Mouse (Mus musculus): ENCODE data around the gene Ltbp4. TPM values are rescaled to one million over a fixed set of nuclear protein-coding genes. Genes with fewer than 3 reads are reported as not detected.

The Ltbp4 gene
- total and polyA plus RNA-seq, 3 experiments: 0.43 to 2.6 (median 1.5) TPM

DNA sequence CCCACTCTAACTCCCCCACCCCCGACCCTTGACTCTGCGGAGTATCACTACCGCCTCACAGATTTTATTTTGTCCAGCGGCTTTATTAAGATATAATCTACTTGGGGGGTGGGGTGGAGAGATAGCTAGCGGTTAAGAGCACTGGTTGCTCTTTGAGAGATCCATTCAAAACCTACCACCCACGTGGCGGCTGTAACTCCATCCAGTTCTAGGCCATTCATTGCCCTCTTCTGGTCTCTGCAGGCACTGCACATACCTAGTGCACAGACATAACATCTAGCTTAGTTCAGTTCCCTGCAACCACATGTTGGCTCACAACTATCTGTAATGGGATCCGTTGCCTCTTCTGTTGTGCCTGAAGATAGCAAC, 51.8 kb downstream of the Ltbp4 start (continued):
- TF ChIP-seq NRF1 (IDR thresholded peaks at IDR 0.05; ENCODE audit: low read depth, low read length) (no peak), RAD21 (IDR thresholded peaks at IDR 0.05; ENCODE audit: low read depth, low read length) (peak; percentile 74), MAZ (IDR thresholded peaks at IDR 0.05; ENCODE audit: low read depth, low read length) (no peak), NELFE (IDR thresholded peaks at IDR 0.05; ENCODE audit: low read depth, low read length) (no peak; the same call in 1 of the 2 replicates), GABPA (IDR thresholded peaks at IDR 0.05; ENCODE audit: insufficient replicate concordance, low read depth, low read length) (no peak), USF2 (conservative IDR thresholded peaks at IDR 0.05; ENCODE audit: low read depth, low read length) (no peak), CTCF (conservative IDR thresholded peaks at IDR 0.05 in 1 of 2, IDR thresholded peaks at IDR 0.05 in 1 of 2; ENCODE audit: low read depth in 2 of 2, low read length in 2 of 2) (peak; percentile 43 to 80; a peak in 3 of 4 replicates), SMC3 (IDR thresholded peaks at IDR 0.05; ENCODE audit: low read depth, low read length) (peak; percentile 72), MAFK (IDR thresholded peaks at IDR 0.05; ENCODE audit: insufficient replicate concordance, low read length) (no peak)

DNA sequence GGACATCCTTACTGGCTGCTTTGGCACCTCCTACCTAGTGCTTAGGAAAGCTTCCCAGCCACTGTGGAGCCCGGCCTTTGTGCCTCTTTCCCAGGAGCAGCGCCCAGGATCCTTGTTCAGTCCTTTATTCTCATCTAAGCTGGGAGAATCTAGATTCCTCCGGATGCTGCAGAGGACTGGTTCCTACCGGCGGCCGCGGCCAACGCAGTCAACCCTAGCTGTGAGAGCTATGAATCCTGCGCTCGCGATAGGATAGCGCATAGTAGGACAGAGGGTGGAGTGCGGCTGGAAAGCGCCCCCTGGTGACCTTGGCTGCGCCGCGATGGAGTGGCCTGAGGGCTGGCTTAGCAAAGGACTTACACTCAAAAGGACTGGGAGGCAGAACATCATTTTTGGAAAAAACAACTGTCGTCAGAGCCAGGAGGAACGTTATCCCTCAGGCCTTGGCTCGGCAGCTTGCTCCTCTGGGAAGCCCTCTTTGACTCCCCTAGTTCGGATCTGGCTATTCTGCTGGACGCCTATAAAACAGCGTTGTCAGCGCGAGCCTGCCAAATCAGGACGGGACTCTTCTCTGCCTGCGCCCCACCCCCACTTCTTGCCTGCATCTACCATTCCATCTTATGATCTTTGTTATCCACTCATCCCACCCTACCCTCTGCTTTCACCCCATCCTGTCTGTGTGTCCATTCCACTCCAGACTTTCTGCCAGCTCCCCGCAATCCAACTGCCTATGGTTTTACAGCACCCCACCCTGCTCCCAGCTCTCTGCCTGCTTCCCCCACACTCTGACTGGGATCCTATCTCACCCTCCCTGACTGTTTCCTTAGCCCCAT, 52.4 kb downstream of the Ltbp4 start:
- dilution Hi-C loops (cut with MboI; ENCODE audit: extremely low pct_ligation_motif_present, extremely low pct_unique_long_range_greater_than_20kb, low sequenced_read_pairs): no loop called here
- DNase-seq (ENCODE audit: extremely low read depth): no peak
- TF ChIP-seq BHLHE40 (IDR thresholded peaks at IDR 0.05; ENCODE audit: low read depth, low read length) (no peak), CTCF (conservative IDR thresholded peaks at IDR 0.05 in 1 of 2, IDR thresholded peaks at IDR 0.05 in 1 of 2; ENCODE audit: low read depth in 2 of 2, low read length in 2 of 2) (peak in 1 of 2 experiments; percentile 11; a peak in 2 of 4 replicates), CHD2 (IDR thresholded peaks at IDR 0.05; ENCODE audit: low read length) (no peak), MXI1 (IDR thresholded peaks at IDR 0.05; ENCODE audit: low read depth, low read length) (no peak), ZKSCAN1 (IDR thresholded peaks at IDR 0.05; ENCODE audit: borderline replicate concordance, low read depth, low read length) (peak; percentile 93), TCF12 (IDR thresholded peaks at IDR 0.05; ENCODE audit: low read depth, low read length) (no peak), MEF2A (IDR thresholded peaks at IDR 0.05; ENCODE audit: borderline replicate concordance, low read depth, low read length) (no peak), MAX (IDR thresholded peaks at IDR 0.05; ENCODE audit: low read length) (no peak), CHD1 (IDR thresholded peaks at IDR 0.05; ENCODE audit: low read depth, low read length) (no peak)
- Histone ChIP-seq H3K4me3 (replicated peaks in 1 of 3; ENCODE audit: low read depth in 2 of 3, low read length in 2 of 3, poor library complexity in 1 of 3) (no peak overlapping the region), H3K27me3 (replicated peaks) (peaks cover 14% of the 10 kb centered on the region), H3K79me2 (replicated peaks; ENCODE audit: control insufficient read depth, extremely low read depth, insufficient read depth, poor library complexity, severe bottlenecking) (no peaks in the 10 kb centered on the region), H3K36me3 (replicated peaks in 1 of 2; ENCODE audit: control insufficient read depth in 1 of 2, insufficient read depth in 1 of 2, low read length in 1 of 2) (peaks cover 0 to 9% of the 10 kb centered on the region in 2 experiments), H3K9ac (ENCODE audit: insufficient read depth, low read depth) (no peak overlapping the region), H3K4me2 (ENCODE audit: insufficient read depth, low read depth, poor library complexity, severe bottlenecking) (no peak overlapping the region), H3K27ac (ENCODE audit: insufficient read depth, low read depth) (no peak overlapping the region), H3K9me3 (replicated peaks; ENCODE audit: low read length) (peaks cover 8% of the 10 kb centered on the region), H3K4me1 (ENCODE audit: control insufficient read depth in 1 of 2, insufficient read depth in 2 of 2) (0 out of 4 replicates have a peak, but pooled peaks cover 0 to 2% of the 10 kb centered on the region in 2 experiments)
- in situ Hi-C loops (cut with MboI; ENCODE audit: low pct_ligation_motif_present, low pct_unique_long_range_greater_than_20kb, low sequenced_read_pairs): loop anchor here (5.0 kb wide), 1 partner anchor 128 kb away; no protein-coding TSS in a partner anchor
